8 mouse cellular contexts compared by ENCODE assay signal in the genomic region with DNA sequence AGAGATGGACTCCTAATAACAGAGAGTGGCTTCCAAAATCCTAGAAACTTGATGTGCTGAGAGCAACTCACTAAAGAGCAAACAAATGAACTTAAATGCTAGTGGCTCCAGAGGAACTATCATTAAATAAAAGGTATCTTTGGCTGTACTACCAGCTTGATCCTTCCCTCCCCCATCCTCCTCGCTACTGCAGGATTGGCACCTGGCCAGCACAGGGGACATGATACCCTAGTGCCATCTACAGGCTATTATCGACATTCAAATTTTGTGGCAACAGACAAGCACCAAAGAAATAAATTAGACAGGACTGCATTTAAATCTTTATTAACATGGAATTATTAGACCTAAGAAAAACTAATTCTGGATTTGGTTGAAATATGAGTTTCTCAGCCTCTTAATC. TPM values are rescaled to one million over a fixed set of nuclear protein-coding genes. Genes with fewer than 3 reads are reported as not detected.
A peak's percentile ranks its signal among the peaks of the same experiment; 100 is the strongest.
DNase-seq lines count a peak whose midpoint lies in the region; ATAC-seq lines count a peak whose summit lies in the region.

No protein-coding gene starts in this region.

- ATAC-seq in forebrain, embryonic 12.5 days (ENCODE audit: low FRiP score): peak; percentile 78
- peak; percentile 82 for ATAC-seq in midbrain, embryonic 11.5 days (ENCODE audit: low FRiP score)
- no peak for ATAC-seq in stomach, embryonic 14.5 days (ENCODE audit: insufficient number of reproducible peaks, insufficient read depth, low FRiP score, low read depth)

- WGBS in forebrain, embryonic 12.5 days: 8% methylated on average over 2 of the region's 2 CpGs
- 6% methylated on average over 2 of the region's 2 CpGs for WGBS in midbrain, embryonic 11.5 days
- WGBS in stomach, embryonic 14.5 days: 3% methylated on average over 2 of the region's 2 CpGs

- peak overlapping the region; percentile 24 for H3K4me2 ChIP-seq in forebrain, embryonic 12.5 days
- no peak overlapping the region for H3K4me2 ChIP-seq in midbrain, embryonic 11.5 days
- H3K4me2 ChIP-seq in stomach, embryonic 14.5 days (replicated peaks; ENCODE audit: low read depth, low read length): peak overlapping the region; percentile 16; the same call in 1 of the 2 replicates

- H3K9me3 ChIP-seq in forebrain, embryonic 12.5 days: no peaks in the 10 kb centered on the region
- no peaks in the 10 kb centered on the region for H3K9me3 ChIP-seq in midbrain, embryonic 11.5 days (ENCODE audit: control insufficient read depth, low read length)
- H3K9me3 ChIP-seq in stomach, embryonic 14.5 days (ENCODE audit: control insufficient read depth, low read depth, low read length): no peaks in the 10 kb centered on the region

- no peak overlapping the region for H3K4me3 ChIP-seq in forebrain, embryonic 12.5 days (replicated peaks)
- no peak overlapping the region for H3K4me3 ChIP-seq in midbrain, embryonic 11.5 days (ENCODE audit: low read depth, low read length)
- H3K4me3 ChIP-seq in stomach, embryonic 14.5 days (ENCODE audit: low read depth, low read length): no peak overlapping the region

- peaks cover 37% of the 10 kb centered on the region; the same call in 1 of the 2 replicates for H3K4me1 ChIP-seq in forebrain, embryonic 12.5 days
- H3K4me1 ChIP-seq in midbrain, embryonic 11.5 days (ENCODE audit: control insufficient read depth, insufficient read depth, low read length): 0 out of 2 replicates have a peak, but pooled peaks cover 2% of the 10 kb centered on the region
- no peaks in the 10 kb centered on the region for H3K4me1 ChIP-seq in stomach, embryonic 14.5 days (ENCODE audit: control insufficient read depth, insufficient read depth, low read length)

- intact Hi-C loops in heart, postnatal 36 days (cut with DNase I): loop anchor here (2.0 kb wide), 1 partner anchor 568 kb away; no protein-coding TSS in a partner anchor

- H3K9ac ChIP-seq in forebrain, embryonic 12.5 days: no peak overlapping the region
- H3K9ac ChIP-seq in midbrain, embryonic 11.5 days (ENCODE audit: low read length): no peak overlapping the region
- no peak overlapping the region for H3K9ac ChIP-seq in stomach, embryonic 14.5 days (replicated peaks; ENCODE audit: low read depth, low read length)

- no peak overlapping the region for H3K27ac ChIP-seq in forebrain, embryonic 12.5 days
- no peak overlapping the region for H3K27ac ChIP-seq in midbrain, embryonic 11.5 days (ENCODE audit: low read depth, low read length)
- H3K27ac ChIP-seq in stomach, embryonic 14.5 days (ENCODE audit: low read length): no peak overlapping the region

- no peaks in the 10 kb centered on the region for H3K27me3 ChIP-seq in forebrain, embryonic 12.5 days
- H3K27me3 ChIP-seq in midbrain, embryonic 11.5 days (ENCODE audit: control insufficient read depth, insufficient read depth, low read length): no peaks in the 10 kb centered on the region
- H3K27me3 ChIP-seq in stomach, embryonic 14.5 days (ENCODE audit: control insufficient read depth, insufficient read depth, low read length): no peaks in the 10 kb centered on the region

- H3K36me3 ChIP-seq in forebrain, embryonic 12.5 days (replicated peaks): no peaks in the 10 kb centered on the region
- no peaks in the 10 kb centered on the region for H3K36me3 ChIP-seq in midbrain, embryonic 11.5 days (ENCODE audit: control insufficient read depth, insufficient read depth, low read length)
- no peaks in the 10 kb centered on the region for H3K36me3 ChIP-seq in stomach, embryonic 14.5 days (ENCODE audit: control insufficient read depth, insufficient read depth, low read length)

- DNase-seq in Muller cell, postnatal 12 days (ENCODE audit: inconsistent ontology term): peak; percentile 70
- peak; percentile 17 for DNase-seq in c-Kit-positive CD71-negative TER-119-negative erythroid progenitor cells, embryonic 14.5 days (ENCODE audit: low read depth)
- peak; percentile 63 for DNase-seq in heart, postnatal 36 days
- DNase-seq in layer of hippocampus, postnatal 36 days: peak; percentile 77 to 81
- peak; percentile 94 for DNase-seq in midbrain, embryonic 11.5 days (ENCODE audit: low spot score, missing footprints)
- DNase-seq in c-Kit-positive CD71-positive TER-119-positive erythroid progenitor cells, embryonic 14.5 days (ENCODE audit: low spot score): no peak

RNA-seq across cellular contexts. Expression of a gene that starts 6.0 kb away (rescaled TPM):
- 75.9 and 90.0 TPM in 2 replicates for polyA plus RNA-seq in forebrain, embryonic 12.5 days (2016; fragmentation: Nextera tagmentation; extraction: Ambion mirVana)
- total RNA-seq in heart, postnatal 36 days (2021): 1 to 10 TPM; 2.1 to 3.1 TPM
- 100 to 1,000 TPM; 158 to 180 TPM for total RNA-seq in layer of hippocampus, postnatal 36 days (2021)
- 39.4 and 40.4 TPM in 2 replicates for polyA plus RNA-seq in midbrain, embryonic 11.5 days (2014; fragmentation: Nextera tagmentation; extraction: Ambion mirVana)
- polyA plus RNA-seq in stomach, embryonic 14.5 days (2014; fragmentation: Nextera tagmentation; extraction: Ambion mirVana): 25.3 and 31.9 TPM in 2 replicates
